7 mouse cellular contexts compared by ENCODE assay signal in the genomic region with DNA sequence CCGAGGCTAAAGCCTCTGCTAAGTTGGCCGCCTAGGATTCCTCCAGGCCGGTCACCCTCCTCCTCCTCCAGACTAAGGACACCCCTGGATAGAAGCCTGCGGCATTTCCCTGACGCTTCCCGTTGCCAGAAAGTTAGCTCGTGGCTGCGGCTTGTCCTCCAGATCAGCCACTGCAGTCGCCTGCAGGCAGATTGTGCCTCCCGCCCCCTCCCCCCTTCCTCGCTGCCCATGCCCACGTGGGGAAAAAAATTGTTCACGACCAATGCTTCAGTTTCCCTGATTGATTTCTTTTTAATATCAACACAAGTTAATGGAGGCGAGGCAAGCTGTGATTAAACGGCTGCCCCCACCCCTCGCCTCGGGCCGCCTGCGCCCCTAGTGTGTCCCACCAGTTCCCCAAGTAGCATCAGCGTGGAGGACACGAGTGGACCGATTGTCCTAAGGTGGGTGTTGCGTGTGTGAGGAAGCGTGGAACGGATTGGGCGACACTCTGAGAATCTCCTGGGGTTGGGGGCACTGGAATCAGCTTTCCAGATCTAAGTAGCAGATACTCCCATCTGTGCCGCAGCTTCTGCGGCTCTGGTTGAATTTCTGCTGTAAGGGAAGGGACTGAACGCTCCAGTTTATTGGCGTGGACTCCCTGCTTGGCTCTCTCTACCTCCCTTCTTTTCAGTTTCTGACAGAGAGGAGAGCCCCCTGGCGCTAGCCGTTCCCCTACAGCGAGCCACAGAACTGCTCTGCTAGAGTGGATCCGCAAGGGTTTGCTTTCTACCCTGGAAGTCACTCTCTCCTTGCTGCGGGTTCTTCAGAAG. TPM values are rescaled to one million over a fixed set of nuclear protein-coding genes. Genes with fewer than 3 reads are reported as not detected.
DNase-seq lines count a peak whose midpoint lies in the region; ATAC-seq and TF ChIP-seq lines count a peak whose summit lies in the region.

No protein-coding gene starts in this region.

- DNase-seq in right cerebral cortex, postnatal 10 days (ENCODE audit: low spot score in 2 of 2): peak; percentile 79 to 83
- DNase-seq in right cerebral cortex, adult 18-20 months: no peak
- DNase-seq in layer of hippocampus, postnatal 10 days (ENCODE audit: low spot score in 2 of 2): peak; percentile 67 to 79

- H3K27ac ChIP-seq in cortical plate, adult 2 months (ENCODE audit: insufficient read depth, low read length): no peak overlapping the region
- no peak overlapping the region for H3K27ac ChIP-seq in heart, embryonic 12.5 days (ENCODE audit: poor library complexity, severe bottlenecking)
- peak overlapping the region; percentile 71 for H3K27ac ChIP-seq in stomach, embryonic 16.5 days (ENCODE audit: low read length)

- peak overlapping the region; percentile 74 for H3K9ac ChIP-seq in heart, embryonic 12.5 days
- H3K9ac ChIP-seq in stomach, embryonic 16.5 days (ENCODE audit: low read length): peak overlapping the region; percentile 90

- 0 out of 2 replicates have a peak, but pooled peaks have one; percentile 17 for TF ChIP-seq CTCF in cortical plate, adult 2 months (IDR thresholded peaks at IDR 0.05; ENCODE audit: extremely low read depth, insufficient read depth, low read length)

- H3K4me3 ChIP-seq in cortical plate, adult 2 months (ENCODE audit: insufficient read depth, low read length): peak overlapping the region; percentile 75
- peak overlapping the region; percentile 70 for H3K4me3 ChIP-seq in heart, embryonic 12.5 days
- H3K4me3 ChIP-seq in stomach, embryonic 16.5 days (replicated peaks; ENCODE audit: low read length): peak overlapping the region; percentile 73

- H3K4me1 ChIP-seq in cortical plate, adult 2 months (ENCODE audit: control insufficient read depth, insufficient read depth, low read length): peaks cover 4% of the 10 kb centered on the region
- peaks cover 33% of the 10 kb centered on the region for H3K4me1 ChIP-seq in heart, embryonic 12.5 days (replicated peaks)
- H3K4me1 ChIP-seq in stomach, embryonic 16.5 days (ENCODE audit: control insufficient read depth, insufficient read depth, low read length): peaks cover 22% of the 10 kb centered on the region

- H3K4me2 ChIP-seq in heart, embryonic 12.5 days: peak overlapping the region; percentile 99
- H3K4me2 ChIP-seq in stomach, embryonic 16.5 days (ENCODE audit: low read depth, low read length): peak overlapping the region; percentile 100

- no peaks in the 10 kb centered on the region for H3K9me3 ChIP-seq in heart, embryonic 12.5 days (replicated peaks)
- no peaks in the 10 kb centered on the region for H3K9me3 ChIP-seq in stomach, embryonic 16.5 days (replicated peaks; ENCODE audit: control insufficient read depth, low read length)

- no peaks in the 10 kb centered on the region for H3K36me3 ChIP-seq in heart, embryonic 12.5 days
- H3K36me3 ChIP-seq in stomach, embryonic 16.5 days (ENCODE audit: control insufficient read depth, insufficient read depth, low read length): no peaks in the 10 kb centered on the region

- 0 out of 2 replicates have a peak, but pooled peaks have one; percentile 22 for ATAC-seq in heart, embryonic 12.5 days (ENCODE audit: insufficient number of reproducible peaks, low FRiP score)
- ATAC-seq in megakaryocyte, adult 5-6 weeks (ENCODE audit: poor library complexity, severe bottlenecking): peak; percentile 1; the same call in 1 of the 2 replicates
- no peak for ATAC-seq in stomach, embryonic 16.5 days (ENCODE audit: insufficient read depth, low FRiP score)

- TF ChIP-seq POLR2A in cortical plate, adult 2 months (IDR thresholded peaks at IDR 0.05; ENCODE audit: extremely low read depth, insufficient read depth, low read length): 0 out of 2 replicates have a peak, but pooled peaks have one; percentile 11

- under 1% methylated on average over 35 of the region's 35 CpGs for WGBS in heart, embryonic 12.5 days
- 1% methylated on average over 35 of the region's 35 CpGs for WGBS in stomach, embryonic 16.5 days

- H3K27me3 ChIP-seq in heart, embryonic 12.5 days (replicated peaks): peaks cover 19% of the 10 kb centered on the region
- H3K27me3 ChIP-seq in stomach, embryonic 16.5 days (ENCODE audit: control insufficient read depth, insufficient read depth, low read length): peaks cover 4% of the 10 kb centered on the region; the same call in 1 of the 2 replicates

RNA-seq across cellular contexts. Expression of gene Nrp2, which starts 4.2 kb away (rescaled TPM):
- polyA plus RNA-seq in cortical plate, adult 2 months (2012; rRNA removed): 7.7 and 8.8 TPM in 2 replicates
- 6.0 and 6.2 TPM in 2 replicates for polyA plus RNA-seq in heart, embryonic 12.5 days (2016; fragmentation: Nextera tagmentation; extraction: Ambion mirVana)
- total RNA-seq in layer of hippocampus, postnatal 10 days (2021): 100 to 1,000 TPM in 1 of 2 experiments, 10 to 100 TPM in 1; 93.9 to 103 TPM
- 3.5 and 3.9 TPM in 2 replicates for total RNA-seq in megakaryocyte, adult 5-6 weeks (2015)
- 5.9 and 6.5 TPM in 2 replicates for total RNA-seq in megakaryocyte, adult 5-6 weeks (2017)
- 26.7 and 29.9 TPM in 2 replicates for polyA plus RNA-seq in stomach, embryonic 16.5 days (2015; fragmentation: Nextera tagmentation; extraction: Ambion mirVana)
